Mouse (Mus musculus): ENCODE measurements around the gene Gdf1. TPM values are rescaled to one million over a fixed set of nuclear protein-coding genes. Genes with fewer than 3 reads are reported as not detected.

Gdf1 gene
- 1.8 and 2.1 TPM in 2 replicates for polyA plus RNA-seq (2014; fragmentation: Nextera tagmentation; extraction: Ambion mirVana)

DNA sequence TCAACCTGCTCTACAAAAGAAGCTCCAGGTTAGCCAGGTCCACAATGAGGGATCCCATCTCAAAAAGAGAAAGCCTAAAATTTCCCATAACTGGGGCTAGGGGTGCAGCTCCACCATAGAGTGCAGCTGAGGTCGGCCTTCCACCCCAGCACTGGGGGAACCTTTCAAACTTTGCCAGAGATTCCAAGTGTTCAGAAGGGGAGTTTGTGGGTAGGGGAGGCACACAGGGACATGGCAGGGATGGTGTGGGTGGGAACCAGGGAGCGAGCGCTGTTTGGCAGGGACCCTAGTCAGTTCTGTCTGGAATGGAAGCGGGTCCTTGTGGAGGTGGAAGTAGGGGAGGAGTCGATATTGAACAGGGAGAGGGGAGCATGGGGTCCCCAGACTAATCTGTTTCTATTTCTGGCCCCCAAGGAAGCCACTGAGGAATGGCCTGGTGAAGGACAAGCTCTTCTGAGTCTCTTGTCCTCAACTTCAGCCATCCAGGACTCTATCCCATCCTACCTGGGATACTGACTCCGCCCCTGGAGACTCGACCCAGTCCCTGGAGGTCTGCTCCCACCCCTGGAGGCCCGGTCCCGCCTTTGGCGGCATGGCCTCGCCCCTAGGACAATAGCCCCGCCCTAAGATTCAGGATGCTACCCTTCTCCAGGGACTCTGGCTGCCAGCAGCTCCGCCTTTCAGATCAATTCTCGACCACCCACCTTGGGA is at the start of gene Gdf1:
Gdf1 (plus strand) TSS at position 694 of the 711 bp plus-strand sequence.
- peak within 1 kb of the TSS; percentile 25 for H3K4me3 ChIP-seq (ENCODE audit: low read depth, low read length)
- WGBS: 30% methylated on average over 14 of the region's 14 CpGs
- H3K36me3 ChIP-seq (ENCODE audit: control insufficient read depth, insufficient read depth, low read length): peaks cover 35% of the 10 kb centered on the region
- no peak within 1 kb of the TSS for H3K27ac ChIP-seq (ENCODE audit: low read depth)
- peak within 1 kb of the TSS; percentile 36 for H3K4me2 ChIP-seq (ENCODE audit: low read length)
- ATAC-seq (replicated peaks; ENCODE audit: low FRiP score, low TSS enrichment, low read depth): 0 out of 2 replicates have a peak, but pooled peaks have one; percentile 13
- H3K27me3 ChIP-seq (replicated peaks; ENCODE audit: control insufficient read depth, insufficient read depth, low read length): no peaks in the 10 kb centered on the region
- H3K9me3 ChIP-seq (ENCODE audit: control insufficient read depth, low read length): no peaks in the 10 kb centered on the region; the same call in 1 of the 2 replicates
- H3K9ac ChIP-seq (ENCODE audit: low read length): 0 out of 2 replicates have a peak within 1 kb of the TSS, but pooled peaks have one; percentile 20
- H3K4me1 ChIP-seq (replicated peaks; ENCODE audit: control insufficient read depth, insufficient read depth, low read length): peaks cover 14% of the 10 kb centered on the region
- no peak for DNase-seq (ENCODE audit: low spot score)

DNA sequence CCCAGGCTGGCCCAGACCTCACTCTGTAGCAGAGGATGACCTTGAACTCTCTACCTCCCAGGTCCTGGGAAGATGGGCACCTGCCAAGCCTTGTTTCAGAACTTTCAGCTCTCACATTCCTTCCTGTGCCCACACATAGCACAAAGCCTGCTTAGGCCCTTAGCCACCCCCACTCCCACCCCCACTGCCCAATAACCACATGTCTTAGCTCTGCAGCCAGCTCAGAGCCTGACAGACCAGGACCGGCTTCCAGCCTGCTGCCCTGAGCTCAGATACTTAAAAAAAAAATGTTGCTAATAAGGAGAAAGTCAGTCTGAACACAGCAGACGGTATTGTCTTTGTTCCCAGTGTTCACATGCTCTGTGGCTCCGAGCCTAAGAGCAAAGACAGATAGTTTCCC is 48.6 kb upstream of the Gdf1 start:
- DNase-seq (ENCODE audit: low spot score) (no peak), ATAC-seq (replicated peaks; ENCODE audit: low FRiP score, low TSS enrichment, low read depth) (no peak)
- H3K9me3 ChIP-seq (ENCODE audit: control insufficient read depth, low read length): no peaks in the 10 kb centered on the region
- H3K27me3 ChIP-seq (replicated peaks; ENCODE audit: control insufficient read depth, insufficient read depth, low read length): no peaks in the 10 kb centered on the region
- WGBS: 30% methylated on average over 3 of the region's 3 CpGs
- H3K4me3 ChIP-seq (ENCODE audit: low read depth, low read length): no peak overlapping the region
- peaks cover 13% of the 10 kb centered on the region for H3K36me3 ChIP-seq (ENCODE audit: control insufficient read depth, insufficient read depth, low read length)
- no peak overlapping the region for H3K9ac ChIP-seq (ENCODE audit: low read length)
- H3K27ac ChIP-seq (ENCODE audit: low read depth): no peak overlapping the region
- H3K4me1 ChIP-seq (replicated peaks; ENCODE audit: control insufficient read depth, insufficient read depth, low read length): peaks cover 12% of the 10 kb centered on the region
- no peak overlapping the region for H3K4me2 ChIP-seq (ENCODE audit: low read length)

DNA sequence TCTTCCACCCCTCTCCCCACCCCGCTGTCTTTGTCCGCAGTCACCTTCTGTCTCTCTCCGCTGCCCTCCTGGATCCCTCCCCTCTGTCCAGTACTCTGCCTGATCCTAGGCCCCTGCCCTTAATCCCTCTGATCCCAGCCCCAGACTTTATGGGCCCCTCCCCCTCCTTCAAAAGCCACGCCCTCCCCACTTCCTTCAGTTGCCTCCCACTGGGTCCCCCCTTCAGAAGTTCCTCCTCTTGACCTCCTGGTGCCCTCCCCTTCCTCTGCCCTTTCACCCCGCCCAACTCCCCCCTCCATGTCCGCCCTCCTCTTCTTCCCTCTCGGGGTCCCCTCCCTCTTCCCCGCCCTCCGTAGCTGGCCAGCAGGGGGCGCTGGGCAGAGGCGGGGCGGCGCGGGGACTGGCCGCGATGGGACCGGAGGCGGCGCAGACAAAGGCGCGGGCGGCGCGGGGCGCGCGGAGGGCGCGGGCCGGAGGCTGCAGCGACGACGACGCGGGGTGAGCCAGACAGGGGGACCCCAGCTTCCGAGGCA is 46.9 kb upstream of the Gdf1 start, which contains the start of gene Homer3:
Homer3 (plus strand) TSS at position 225 of the 533 bp plus-strand sequence.
- peaks cover 12% of the 10 kb centered on the region for H3K4me1 ChIP-seq (replicated peaks; ENCODE audit: control insufficient read depth, insufficient read depth, low read length)
- H3K9ac ChIP-seq (ENCODE audit: low read length): peak within 1 kb of the TSS; percentile 84
- ATAC-seq (replicated peaks; ENCODE audit: low FRiP score, low TSS enrichment, low read depth): peak; percentile 88
- peak within 1 kb of the TSS; percentile 77; the same call in 1 of the 2 replicates for H3K27ac ChIP-seq (ENCODE audit: low read depth)
- 2% methylated on average over 34 of the region's 36 CpGs for WGBS
- H3K9me3 ChIP-seq (ENCODE audit: control insufficient read depth, low read length): 0 out of 2 replicates have a peak, but pooled peaks cover 4% of the 10 kb centered on the region
- peak within 1 kb of the TSS; percentile 90 for H3K4me2 ChIP-seq (ENCODE audit: low read length)
- H3K4me3 ChIP-seq (ENCODE audit: low read depth, low read length): peak within 1 kb of the TSS; percentile 59
- H3K27me3 ChIP-seq (replicated peaks; ENCODE audit: control insufficient read depth, insufficient read depth, low read length): no peaks in the 10 kb centered on the region
- peak; percentile 93 for DNase-seq (ENCODE audit: low spot score)
- H3K36me3 ChIP-seq (ENCODE audit: control insufficient read depth, insufficient read depth, low read length): peaks cover 30% of the 10 kb centered on the region

DNA sequence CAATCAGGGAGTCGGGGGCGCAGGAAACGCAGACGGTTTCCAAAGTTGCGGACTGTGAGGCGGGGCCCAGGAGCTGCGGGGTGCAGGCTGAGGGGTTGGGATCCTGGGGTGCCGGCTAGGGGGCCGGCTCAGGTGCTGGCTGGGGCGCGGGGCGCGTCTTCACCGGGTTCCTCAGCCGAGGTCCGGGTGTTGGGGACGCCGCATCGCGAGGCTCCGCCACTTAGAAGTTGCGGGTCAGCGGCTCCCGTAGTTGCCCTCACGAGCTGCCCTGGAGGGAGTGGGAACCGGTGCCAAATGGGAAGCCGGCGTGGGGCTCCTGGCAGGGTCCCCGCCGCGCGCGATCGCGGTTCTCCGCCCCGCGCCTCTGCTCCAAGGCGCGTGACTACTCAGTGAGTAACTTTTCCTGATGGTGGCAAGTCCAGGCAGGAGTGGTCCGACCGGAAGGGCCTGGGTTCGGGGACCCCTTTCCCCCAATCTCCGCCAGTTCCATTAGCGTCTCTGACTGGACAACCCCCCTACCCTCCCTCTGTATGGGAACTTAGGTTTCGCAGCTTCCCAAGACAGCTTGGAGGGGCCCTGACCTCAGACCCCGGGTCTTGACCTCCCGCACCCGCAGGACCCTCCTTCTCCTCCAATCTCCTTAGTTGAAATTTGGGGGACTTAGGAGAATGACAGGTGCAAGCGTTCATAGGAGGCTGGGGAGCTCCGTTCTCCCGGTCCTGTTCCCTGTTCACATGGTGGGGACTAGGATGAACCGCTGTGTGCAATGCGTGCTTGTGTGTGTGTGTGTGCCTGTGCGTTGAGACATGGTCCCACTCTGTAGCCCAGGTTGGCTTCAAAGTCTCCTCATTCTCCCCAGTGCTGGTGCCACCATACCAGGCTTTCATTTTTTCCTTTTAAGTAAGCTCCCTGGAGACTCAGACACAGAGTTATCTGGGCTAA is 46.2 kb upstream of the Gdf1 start:
- H3K9me3 ChIP-seq (ENCODE audit: control insufficient read depth, low read length): 0 out of 2 replicates have a peak, but pooled peaks cover 4% of the 10 kb centered on the region
- H3K4me1 ChIP-seq (replicated peaks; ENCODE audit: control insufficient read depth, insufficient read depth, low read length): peaks cover 12% of the 10 kb centered on the region
- H3K27me3 ChIP-seq (replicated peaks; ENCODE audit: control insufficient read depth, insufficient read depth, low read length): no peaks in the 10 kb centered on the region
- peak overlapping the region; percentile 59 for H3K4me3 ChIP-seq (ENCODE audit: low read depth, low read length)
- H3K4me2 ChIP-seq (ENCODE audit: low read length): peak overlapping the region; percentile 90
- DNase-seq (ENCODE audit: low spot score): peak; percentile 66
- H3K36me3 ChIP-seq (ENCODE audit: control insufficient read depth, insufficient read depth, low read length): peaks cover 36% of the 10 kb centered on the region
- H3K9ac ChIP-seq (ENCODE audit: low read length): peak overlapping the region; percentile 84
- peak; percentile 59 for ATAC-seq (replicated peaks; ENCODE audit: low FRiP score, low TSS enrichment, low read depth)
- 1% methylated on average over 55 of the region's 55 CpGs for WGBS
- peak overlapping the region; percentile 77; the same call in 1 of the 2 replicates for H3K27ac ChIP-seq (ENCODE audit: low read depth)

DNA sequence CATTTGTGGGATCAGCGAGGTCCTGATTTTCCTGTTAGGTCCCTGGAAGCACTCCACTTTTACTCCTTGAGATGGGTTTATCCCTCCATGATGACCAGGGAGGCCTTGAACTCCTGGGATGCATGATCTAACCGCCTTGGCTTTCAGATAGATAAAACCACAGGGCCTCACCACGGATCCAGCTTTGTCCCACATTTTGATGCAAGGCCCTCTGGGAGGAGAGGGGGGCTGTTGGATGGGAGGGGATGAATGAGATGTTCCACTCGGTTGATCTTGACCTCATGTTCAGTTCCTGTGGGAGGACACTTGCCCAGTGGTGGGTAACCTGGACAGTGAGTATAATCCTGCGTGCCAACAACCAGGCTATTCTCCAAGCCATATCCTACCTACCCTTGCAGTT is 45.2 kb upstream of the Gdf1 start:
- DNase-seq (ENCODE audit: low spot score) (no peak), ATAC-seq (replicated peaks; ENCODE audit: low FRiP score, low TSS enrichment, low read depth) (no peak)
- Histone ChIP-seq H3K4me2 (ENCODE audit: low read length) (peak overlapping the region; percentile 90), H3K4me3 (ENCODE audit: low read depth, low read length) (no peak overlapping the region), H3K9me3 (ENCODE audit: control insufficient read depth, low read length) (0 out of 2 replicates have a peak, but pooled peaks cover 4% of the 10 kb centered on the region), H3K27me3 (replicated peaks; ENCODE audit: control insufficient read depth, insufficient read depth, low read length) (no peaks in the 10 kb centered on the region), H3K4me1 (replicated peaks; ENCODE audit: control insufficient read depth, insufficient read depth, low read length) (peaks cover 12% of the 10 kb centered on the region), H3K36me3 (ENCODE audit: control insufficient read depth, insufficient read depth, low read length) (peaks cover 40% of the 10 kb centered on the region), H3K27ac (ENCODE audit: low read depth) (no peak overlapping the region), H3K9ac (ENCODE audit: low read length) (no peak overlapping the region)
- 80% methylated on average over 5 of the region's 5 CpGs for WGBS

- no peak overlapping the region for H3K4me2 ChIP-seq (ENCODE audit: low read length)
- 0 out of 2 replicates have a peak, but pooled peaks cover 4% of the 10 kb centered on the region for H3K9me3 ChIP-seq (ENCODE audit: control insufficient read depth, low read length)
- H3K36me3 ChIP-seq (ENCODE audit: control insufficient read depth, insufficient read depth, low read length): peaks cover 48% of the 10 kb centered on the region
- no peak overlapping the region for H3K9ac ChIP-seq (ENCODE audit: low read length)
- no peak overlapping the region for H3K27ac ChIP-seq (ENCODE audit: low read depth)
- DNase-seq (ENCODE audit: low spot score): no peak
- no peak for ATAC-seq (replicated peaks; ENCODE audit: low FRiP score, low TSS enrichment, low read depth)
- 97% methylated on average over 15 of the region's 15 CpGs for WGBS
- H3K27me3 ChIP-seq (replicated peaks; ENCODE audit: control insufficient read depth, insufficient read depth, low read length): no peaks in the 10 kb centered on the region
- H3K4me3 ChIP-seq (ENCODE audit: low read depth, low read length): no peak overlapping the region
- H3K4me1 ChIP-seq (replicated peaks; ENCODE audit: control insufficient read depth, insufficient read depth, low read length): peaks cover 12% of the 10 kb centered on the region
These were observed 44.3 kb upstream of the Gdf1 start for GRCm38 (mm10) chr8:70285304-70285703.

DNA sequence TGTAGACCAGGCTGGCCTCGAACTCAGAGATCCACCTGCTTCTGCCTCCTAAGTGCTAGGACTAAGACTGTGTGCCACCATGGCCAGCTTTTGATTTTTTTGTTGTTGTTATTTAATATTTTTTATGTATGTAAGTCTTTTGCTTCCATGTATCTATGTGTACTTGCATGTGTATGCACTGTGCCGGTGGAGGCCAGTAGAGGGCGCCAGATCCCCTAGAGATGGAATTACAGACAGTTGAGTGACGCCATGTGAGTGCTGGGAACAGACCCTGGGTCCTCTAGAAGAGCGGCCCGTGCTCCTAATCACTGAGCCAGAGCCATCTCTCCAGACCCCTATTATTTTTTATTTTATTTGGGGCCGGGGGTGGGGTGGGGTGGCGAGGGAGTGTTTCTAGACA is 42.9 kb upstream of the Gdf1 start:
- peaks cover 12% of the 10 kb centered on the region for H3K4me1 ChIP-seq (replicated peaks; ENCODE audit: control insufficient read depth, insufficient read depth, low read length)
- peaks cover 63% of the 10 kb centered on the region for H3K36me3 ChIP-seq (ENCODE audit: control insufficient read depth, insufficient read depth, low read length)
- 0 out of 2 replicates have a peak, but pooled peaks cover 4% of the 10 kb centered on the region for H3K9me3 ChIP-seq (ENCODE audit: control insufficient read depth, low read length)
- ATAC-seq (replicated peaks; ENCODE audit: low FRiP score, low TSS enrichment, low read depth) (no peak), DNase-seq (ENCODE audit: low spot score) (no peak)
- no peak overlapping the region for H3K4me3 ChIP-seq (ENCODE audit: low read depth, low read length)
- H3K9ac ChIP-seq (ENCODE audit: low read length): no peak overlapping the region
- no peak overlapping the region for H3K4me2 ChIP-seq (ENCODE audit: low read length)
- WGBS: 85% methylated on average over 8 of the region's 8 CpGs
- H3K27me3 ChIP-seq (replicated peaks; ENCODE audit: control insufficient read depth, insufficient read depth, low read length): no peaks in the 10 kb centered on the region
- no peak overlapping the region for H3K27ac ChIP-seq (ENCODE audit: low read depth)

GRCm38 (mm10) chr8:70293988-70294405 is 35.6 kb upstream of the Gdf1 start:
- Histone ChIP-seq H3K36me3 (ENCODE audit: control insufficient read depth, insufficient read depth, low read length) (peaks cover 92% of the 10 kb centered on the region), H3K9me3 (ENCODE audit: control insufficient read depth, low read length) (no peaks in the 10 kb centered on the region), H3K4me1 (replicated peaks; ENCODE audit: control insufficient read depth, insufficient read depth, low read length) (no peaks in the 10 kb centered on the region), H3K27ac (ENCODE audit: low read depth) (no peak overlapping the region), H3K27me3 (replicated peaks; ENCODE audit: control insufficient read depth, insufficient read depth, low read length) (no peaks in the 10 kb centered on the region), H3K4me3 (ENCODE audit: low read depth, low read length) (no peak overlapping the region), H3K9ac (ENCODE audit: low read length) (no peak overlapping the region), H3K4me2 (ENCODE audit: low read length) (no peak overlapping the region)
- ATAC-seq (replicated peaks; ENCODE audit: low FRiP score, low TSS enrichment, low read depth) (no peak), DNase-seq (ENCODE audit: low spot score) (no peak)
- 58% methylated on average over 5 of the region's 5 CpGs for WGBS

All from intestine, embryonic 14.5 days (tissue).